Mouse (Mus musculus) midbrain, embryonic 10.5 days (tissue): ENCODE data around the gene Epdr1. TPM values are rescaled to one million over a fixed set of nuclear protein-coding genes. Genes with fewer than 3 reads are reported as not detected.

ENCODE experiments used
- DNase-seq: peaks from one replicate; pipeline ENCODE4 v3.0.0-alpha.2; 2017; ENCODE audit warnings: low spot score
- H3K27ac ChIP-seq: fragments of 300-500 bp; sonication (generic); replicated peaks from 2 replicates; pipeline ENCODE4 v1.5.1; 2016; ENCODE audit warnings: mild to moderate bottlenecking
- H3K27me3 ChIP-seq: fragments of 300-500 bp; sonication (generic); 2 replicates; pipeline ENCODE4 v1.6.1; 2016; ENCODE audit warnings: low read depth, mild to moderate bottlenecking; ENCODE audit not compliant: poor library complexity, severe bottlenecking
- H3K36me3 ChIP-seq: fragments of 300-500 bp; sonication (generic); 2 replicates; pipeline ENCODE4 v1.6.1; 2016; ENCODE audit warnings: mild to moderate bottlenecking, moderate library complexity
- H3K4me1 ChIP-seq: fragments of 300-500 bp; sonication (generic); 2 replicates; pipeline ENCODE4 v1.6.1; 2016
- H3K4me3 ChIP-seq: fragments of 300-500 bp; sonication (generic); 2 replicates; pipeline ENCODE4 v1.5.1; 2016; ENCODE audit warnings: mild to moderate bottlenecking, moderate library complexity
- H3K9me3 ChIP-seq: fragments of 300-500 bp; sonication (generic); replicated peaks from 2 replicates; pipeline ENCODE4 v1.6.1; 2016; ENCODE audit warnings: mild to moderate bottlenecking
- WGBS: fragments of 180-500 bp; shearing (Covaris S2); methylation state at CpG from one replicate; pipeline ENCODE4 v1.1.7; 2016; 5-methylcytosine and 5-hydroxymethylcytosine counted together
- polyA plus RNA-seq: library from polyadenylated mRNA; unstranded; fragments of >200 nt; fragmentation: Nextera tagmentation; extraction: Ambion mirVana; gene quantifications from 2 replicates; pipeline ENCODE4 v1.2.1, GENCODE M21; 2016

The Epdr1 gene
- polyA plus RNA-seq, 1 experiment from 2014 or later = 19.8 TPM

DNA sequence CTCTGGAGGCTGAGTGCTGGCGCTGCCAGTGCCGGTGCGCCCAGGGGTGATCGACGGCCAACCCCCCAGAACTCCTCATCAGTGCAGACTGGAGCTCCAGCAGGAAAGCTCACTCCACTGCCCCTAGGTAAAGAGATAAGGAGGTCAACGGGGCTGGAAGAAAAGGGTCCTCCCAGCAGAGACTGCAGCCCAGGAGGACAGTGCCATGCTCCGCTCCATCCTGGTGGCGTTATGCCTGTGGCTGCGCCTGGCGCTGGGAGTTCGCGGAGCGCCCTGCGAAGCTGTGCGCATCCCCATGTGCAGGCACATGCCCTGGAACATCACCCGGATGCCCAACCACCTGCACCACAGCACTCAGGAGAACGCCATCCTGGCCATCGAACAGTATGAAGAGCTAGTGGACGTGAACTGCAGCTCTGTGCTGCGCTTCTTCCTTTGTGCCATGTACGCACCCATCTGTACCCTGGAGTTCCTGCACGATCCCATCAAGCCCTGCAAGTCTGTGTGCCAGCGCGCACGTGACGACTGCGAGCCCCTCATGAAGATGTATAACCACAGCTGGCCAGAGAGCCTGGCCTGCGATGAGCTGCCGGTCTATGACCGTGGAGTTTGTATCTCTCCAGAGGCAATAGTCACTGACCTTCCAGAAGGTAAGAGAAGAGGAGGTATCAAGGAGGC lies 3.6 kb upstream of the Epdr1 start:
- H3K36me3 ChIP-seq = no peaks in the 10 kb centered on the region
- H3K4me3 ChIP-seq = peak overlapping the region; percentile 64
- WGBS = 23% methylated on average over 30 of the region's 30 CpGs
- H3K4me1 ChIP-seq = peaks cover 31% of the 10 kb centered on the region
- no peaks in the 10 kb centered on the region for H3K9me3 ChIP-seq
- peak; percentile 45 for DNase-seq
- H3K27ac ChIP-seq = peak overlapping the region; percentile 81
- peaks cover 48% of the 10 kb centered on the region for H3K27me3 ChIP-seq

DNA sequence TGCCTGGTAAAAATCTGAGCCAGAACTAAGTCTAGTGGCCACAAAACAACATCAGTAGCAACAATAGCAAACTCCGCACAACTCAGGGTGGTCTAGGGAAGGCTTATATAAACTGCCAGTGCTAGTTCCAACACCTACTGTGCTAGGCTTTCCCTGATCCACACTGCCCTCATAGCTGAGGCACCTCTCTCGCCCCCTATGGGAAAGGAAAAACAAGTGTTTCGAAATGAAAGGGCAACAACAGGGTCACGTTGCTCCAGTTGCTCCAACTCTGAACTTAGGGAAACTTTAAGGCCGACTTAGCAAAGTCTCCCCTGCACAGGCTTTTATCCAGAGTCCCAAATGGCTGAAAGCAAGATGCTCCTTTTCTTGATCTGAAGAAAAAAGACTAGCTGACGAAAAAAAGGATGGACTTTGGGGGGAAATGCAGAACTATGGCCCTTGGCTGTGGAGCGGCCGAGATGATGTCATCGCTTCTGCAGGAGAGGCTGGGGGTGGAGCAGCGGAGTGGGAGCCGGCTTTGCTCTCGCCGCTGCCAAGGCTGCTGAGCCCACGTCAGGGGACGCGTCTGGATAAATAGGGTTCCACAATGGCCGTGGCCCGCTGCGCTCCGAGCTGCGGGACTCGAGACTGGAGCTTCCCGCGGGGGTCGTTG lies 3.0 kb upstream of the Epdr1 start, which contains the start of gene Sfrp4:
Sfrp4 (plus strand) TSS at position 532 of the 655 bp plus-strand sequence.
- 2% methylated on average over 25 of the region's 25 CpGs for WGBS
- Histone ChIP-seq H3K4me3 (peak within 1 kb of the TSS; percentile 64), H3K36me3 (no peaks in the 10 kb centered on the region), H3K27me3 (peaks cover 48% of the 10 kb centered on the region), H3K4me1 (peaks cover 37% of the 10 kb centered on the region), H3K9me3 (no peaks in the 10 kb centered on the region), H3K27ac (peak within 1 kb of the TSS; percentile 81)
- peak; percentile 73 for DNase-seq

DNA sequence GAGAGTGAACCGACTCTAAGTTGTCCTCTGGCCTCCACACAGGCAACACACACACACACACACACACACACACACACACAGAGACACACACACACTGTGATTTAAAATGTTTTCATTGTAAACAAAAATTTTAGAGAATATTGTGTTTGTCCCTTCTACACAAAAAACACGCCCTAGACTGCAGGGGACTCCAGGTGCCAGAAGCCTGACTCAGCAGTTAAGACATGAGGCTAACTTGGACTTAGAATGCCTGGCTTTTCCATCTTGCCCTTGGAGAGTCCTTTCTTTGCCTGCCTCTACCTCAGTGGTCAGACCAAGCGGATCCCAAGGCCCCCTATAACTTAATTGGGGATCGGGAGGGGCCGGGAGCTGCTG lies 899 bp downstream of the Epdr1 start:
- Histone ChIP-seq H3K4me3 (peak overlapping the region; percentile 81), H3K27ac (peak overlapping the region; percentile 93), H3K9me3 (no peaks in the 10 kb centered on the region), H3K4me1 (peaks cover 33% of the 10 kb centered on the region), H3K36me3 (0 out of 2 replicates have a peak, but pooled peaks cover 7% of the 10 kb centered on the region), H3K27me3 (peaks cover 33% of the 10 kb centered on the region)
- no peak for DNase-seq
- WGBS = 8% methylated on average over 5 of the region's 5 CpGs

- DNase-seq = no peak
- Histone ChIP-seq H3K27ac (no peak overlapping the region), H3K36me3 (0 out of 2 replicates have a peak, but pooled peaks cover 7% of the 10 kb centered on the region), H3K27me3 (peaks cover 25% of the 10 kb centered on the region), H3K9me3 (no peaks in the 10 kb centered on the region), H3K4me3 (peak overlapping the region; percentile 81; the same call in 1 of the 2 replicates), H3K4me1 (peaks cover 30% of the 10 kb centered on the region)
- 91% methylated on average over 4 of the region's 4 CpGs for WGBS
These were observed 1.6 kb downstream of the Epdr1 start for GRCm38 (mm10) chr13:19618081-19618480.

- H3K4me3 ChIP-seq = no peak overlapping the region
- H3K27ac ChIP-seq = no peak overlapping the region
- 0 out of 2 replicates have a peak, but pooled peaks cover 7% of the 10 kb centered on the region for H3K36me3 ChIP-seq
- no peaks in the 10 kb centered on the region for H3K9me3 ChIP-seq
- 95% methylated on average over 1 of the region's 1 CpGs for WGBS
- DNase-seq = no peak
- H3K27me3 ChIP-seq = no peaks in the 10 kb centered on the region
- peaks cover 32% of the 10 kb centered on the region for H3K4me1 ChIP-seq
These were observed 5.4 kb downstream of the Epdr1 start for GRCm38 (mm10) chr13:19614311-19614710.

GRCm38 (mm10) chr13:19613426-19613825 lies 6.3 kb downstream of the Epdr1 start:
- DNase-seq = no peak
- Histone ChIP-seq H3K36me3 (0 out of 2 replicates have a peak, but pooled peaks cover 7% of the 10 kb centered on the region), H3K27me3 (no peaks in the 10 kb centered on the region), H3K9me3 (no peaks in the 10 kb centered on the region), H3K27ac (no peak overlapping the region; the same call in 1 of the 2 replicates), H3K4me1 (peaks cover 23% of the 10 kb centered on the region), H3K4me3 (no peak overlapping the region)
- 92% methylated on average over 1 of the region's 1 CpGs for WGBS

DNA sequence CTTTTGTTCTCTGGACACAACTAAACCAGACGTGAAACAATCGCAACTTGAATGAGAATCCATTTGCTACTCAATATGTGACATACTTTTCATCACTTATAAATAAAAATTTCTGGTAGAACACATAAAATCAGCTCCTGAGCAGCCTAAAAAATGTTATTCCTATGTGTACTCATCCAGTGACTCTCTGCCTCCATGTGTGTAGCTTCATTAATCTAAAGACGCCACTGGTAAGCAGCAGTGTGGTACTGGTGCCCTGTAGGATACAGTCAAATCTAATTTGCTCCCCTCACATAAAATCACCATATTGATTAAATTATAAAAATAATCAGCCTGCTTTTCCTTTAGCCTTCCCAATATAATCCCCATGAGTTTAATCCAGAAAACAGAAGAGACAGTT lies 6.8 kb downstream of the Epdr1 start:
- H3K27ac ChIP-seq = peak overlapping the region; percentile 68; the same call in 1 of the 2 replicates
- H3K4me1 ChIP-seq = peaks cover 18% of the 10 kb centered on the region
- 80% methylated on average over 3 of the region's 3 CpGs for WGBS
- DNase-seq = no peak
- H3K36me3 ChIP-seq = 0 out of 2 replicates have a peak, but pooled peaks cover 7% of the 10 kb centered on the region
- H3K27me3 ChIP-seq = no peaks in the 10 kb centered on the region
- no peak overlapping the region for H3K4me3 ChIP-seq
- H3K9me3 ChIP-seq = no peaks in the 10 kb centered on the region

DNA sequence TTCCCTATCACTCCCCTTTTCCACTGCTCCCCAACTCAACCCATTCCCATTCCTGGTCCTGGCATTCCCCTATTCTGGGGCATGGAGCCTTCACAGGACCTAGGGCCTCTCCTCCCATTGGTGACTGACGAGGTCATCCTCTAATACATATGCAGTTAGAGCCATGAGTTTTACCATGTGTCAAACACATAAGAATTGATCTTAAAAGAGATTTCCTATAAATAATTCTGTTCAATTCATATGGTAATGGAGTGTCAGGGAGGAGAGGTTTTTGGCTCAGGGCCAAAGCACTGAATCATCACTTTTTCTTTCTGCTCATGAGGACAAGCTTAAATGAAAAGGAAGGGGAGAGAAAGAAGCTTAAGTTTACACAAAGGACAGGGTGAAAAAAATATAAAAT lies 7.4 kb downstream of the Epdr1 start:
- peak overlapping the region; percentile 68; the same call in 1 of the 2 replicates for H3K27ac ChIP-seq

GRCm38 (mm10) chr13:19608120-19608519 lies 11.6 kb downstream of the Epdr1 start:
- H3K27ac ChIP-seq = no peak overlapping the region
- no peaks in the 10 kb centered on the region for H3K36me3 ChIP-seq
- no peaks in the 10 kb centered on the region for H3K9me3 ChIP-seq
- no peaks in the 10 kb centered on the region for H3K27me3 ChIP-seq
- DNase-seq = no peak
- H3K4me3 ChIP-seq = no peak overlapping the region
- peaks cover 12% of the 10 kb centered on the region for H3K4me1 ChIP-seq

More for the DNA sequence above, 7.4 kb downstream of the Epdr1 start:
- 53% methylated on average over 1 of the region's 1 CpGs for WGBS
- Histone ChIP-seq H3K4me3 (no peak overlapping the region), H3K36me3 (0 out of 2 replicates have a peak, but pooled peaks cover 7% of the 10 kb centered on the region), H3K4me1 (peaks cover 16% of the 10 kb centered on the region), H3K9me3 (no peaks in the 10 kb centered on the region), H3K27me3 (no peaks in the 10 kb centered on the region)
- DNase-seq = no peak

DNA sequence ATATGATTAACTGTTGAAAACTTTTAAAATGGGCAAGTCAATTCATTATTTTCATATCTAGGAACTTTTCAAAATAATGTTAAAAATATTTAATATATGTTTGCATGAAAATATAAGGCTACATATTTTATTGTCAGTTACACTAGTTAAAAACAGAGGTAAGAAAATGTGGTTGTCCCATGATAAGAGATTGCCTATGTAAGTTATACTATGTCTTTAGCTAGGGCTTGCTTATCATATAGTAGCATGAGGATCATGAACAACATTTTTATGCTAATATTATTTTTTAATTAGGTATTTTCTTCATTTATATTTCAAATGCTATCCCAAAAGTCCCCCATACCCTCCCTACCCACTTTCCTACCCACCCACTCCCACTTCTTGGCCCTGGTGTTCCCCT lies 14.8 kb downstream of the Epdr1 start:
- Histone ChIP-seq H3K4me1 (no peaks in the 10 kb centered on the region), H3K9me3 (no peaks in the 10 kb centered on the region), H3K36me3 (no peaks in the 10 kb centered on the region), H3K4me3 (no peak overlapping the region), H3K27me3 (no peaks in the 10 kb centered on the region), H3K27ac (no peak overlapping the region)
- DNase-seq = no peak

DNA sequence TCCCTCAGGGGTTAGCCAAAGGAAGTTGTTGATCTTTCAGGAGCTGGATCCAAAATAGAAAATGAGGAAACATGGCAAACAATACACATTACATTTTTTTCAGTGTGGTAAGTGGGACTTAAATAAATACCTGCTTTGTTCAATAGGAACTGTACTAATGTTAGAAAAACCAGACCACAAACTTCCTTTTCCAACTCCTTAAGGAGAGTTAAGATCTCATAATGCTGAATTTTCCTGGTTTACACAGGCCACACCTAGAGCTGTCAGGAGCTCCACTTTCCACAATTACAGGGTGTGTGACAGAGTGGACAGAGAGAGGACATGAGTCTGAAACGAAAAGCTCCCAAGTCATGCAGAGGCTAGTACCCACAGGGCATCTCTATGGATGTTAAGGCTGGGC lies 16.0 kb downstream of the Epdr1 start:
- H3K27ac ChIP-seq = no peak overlapping the region
- no peaks in the 10 kb centered on the region for H3K27me3 ChIP-seq
- H3K9me3 ChIP-seq = no peaks in the 10 kb centered on the region
- no peak for DNase-seq
- no peaks in the 10 kb centered on the region for H3K36me3 ChIP-seq
- H3K4me1 ChIP-seq = no peaks in the 10 kb centered on the region
- no peak overlapping the region for H3K4me3 ChIP-seq
- WGBS = 83% methylated on average over 1 of the region's 1 CpGs

GRCm38 (mm10) chr13:19602531-19602930 lies 17.2 kb downstream of the Epdr1 start:
- DNase-seq = no peak
- whole genome bisulfite sequencing = 92% methylated on average over 1 of the region's 1 CpGs
- no peak overlapping the region for H3K4me3 ChIP-seq
- no peaks in the 10 kb centered on the region for H3K27me3 ChIP-seq
- H3K4me1 ChIP-seq = no peaks in the 10 kb centered on the region
- H3K9me3 ChIP-seq = no peaks in the 10 kb centered on the region
- H3K36me3 ChIP-seq = no peaks in the 10 kb centered on the region
- no peak overlapping the region for H3K27ac ChIP-seq

GRCm38 (mm10) chr13:19599242-19599641 lies 20.5 kb downstream of the Epdr1 start:
- no peaks in the 10 kb centered on the region for H3K9me3 ChIP-seq
- H3K27me3 ChIP-seq = no peaks in the 10 kb centered on the region
- no peak for DNase-seq
- no peak overlapping the region for H3K4me3 ChIP-seq
- no peaks in the 10 kb centered on the region for H3K4me1 ChIP-seq
- no peak overlapping the region for H3K27ac ChIP-seq
- no peaks in the 10 kb centered on the region for H3K36me3 ChIP-seq
- 90% methylated on average over 6 of the region's 6 CpGs for WGBS
